Mouse (Mus musculus): ENCODE results near the gene Mpv17. TPM values are rescaled to one million over a fixed set of nuclear protein-coding genes. Genes with fewer than 3 reads are reported as not detected.

Gene Mpv17
- total RNA-seq (2021): 10 to 100 TPM; 40.2 to 41.2 TPM
- long read RNA-seq, experiment 1, transcript Mpv17-201 (8 exons, 1,724 nt): major isoform, 55 of 82 reads
- long read RNA-seq, experiment 1, transcript Mpv17-202 (7 exons, 1,653 nt): minor isoform, 13 of 82 reads
- long read RNA-seq, experiment 1, partial matches to known transcripts: 7 of 82 reads
- long read RNA-seq, experiment 1, other reads (novel, unspliced or antisense): 5 of 82 reads
- long read RNA-seq, experiment 2, transcript Mpv17-201 (8 exons, 1,724 nt): major isoform, 73 of 95 reads
- long read RNA-seq, experiment 2, transcript Mpv17-202 (7 exons, 1,653 nt): minor isoform, 13 of 95 reads
- long read RNA-seq, experiment 2, partial matches to known transcripts: 3 of 95 reads
- long read RNA-seq, experiment 2, other reads (novel, unspliced or antisense): 2 of 95 reads

DNA sequence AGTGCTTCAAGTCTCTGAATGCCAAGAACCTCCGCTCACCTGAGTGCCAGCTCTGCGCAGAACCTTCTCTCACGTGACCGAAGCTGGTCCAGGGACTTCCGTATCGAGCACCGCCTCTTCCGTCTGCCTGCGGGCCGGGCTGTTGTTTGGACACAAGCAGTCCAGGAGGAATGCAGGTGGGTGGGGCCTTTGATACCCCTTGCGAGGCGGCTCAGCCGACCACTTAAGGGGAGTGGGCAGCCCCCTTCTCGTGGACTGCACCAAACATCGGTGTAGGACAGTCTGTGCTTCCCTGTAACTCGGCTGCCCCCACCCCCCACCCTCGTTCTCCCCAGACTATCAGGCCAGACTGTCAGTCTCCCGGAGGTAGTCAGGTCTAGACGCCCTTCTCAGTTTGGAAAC is at the start of gene Mpv17:
Mpv17 (minus strand) TSS at position 100 of the 402 bp plus-strand sequence.
- peak; percentile 74 for DNase-seq

DNA sequence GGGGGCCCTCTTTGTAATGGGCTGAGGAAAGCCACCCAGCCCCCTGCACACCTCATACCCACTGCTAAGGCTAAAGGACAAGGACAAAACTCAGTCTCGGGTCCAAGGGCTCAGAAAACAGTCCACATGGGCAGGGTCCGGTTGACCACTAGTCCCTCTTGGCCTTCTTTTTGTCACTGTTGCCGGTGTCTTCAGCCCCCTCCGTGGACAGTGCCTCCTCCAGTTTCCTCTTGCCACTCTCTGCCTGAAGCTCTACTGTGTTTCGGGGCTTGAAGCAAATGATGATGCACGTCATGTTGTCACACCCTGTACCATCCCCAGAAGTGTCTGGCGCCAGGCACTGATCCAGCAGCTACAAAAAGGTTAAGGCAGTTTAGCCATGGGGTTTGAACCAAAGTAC is 48.9 kb upstream of the Mpv17 start:
- DNase-seq: peak; percentile 4

DNA sequence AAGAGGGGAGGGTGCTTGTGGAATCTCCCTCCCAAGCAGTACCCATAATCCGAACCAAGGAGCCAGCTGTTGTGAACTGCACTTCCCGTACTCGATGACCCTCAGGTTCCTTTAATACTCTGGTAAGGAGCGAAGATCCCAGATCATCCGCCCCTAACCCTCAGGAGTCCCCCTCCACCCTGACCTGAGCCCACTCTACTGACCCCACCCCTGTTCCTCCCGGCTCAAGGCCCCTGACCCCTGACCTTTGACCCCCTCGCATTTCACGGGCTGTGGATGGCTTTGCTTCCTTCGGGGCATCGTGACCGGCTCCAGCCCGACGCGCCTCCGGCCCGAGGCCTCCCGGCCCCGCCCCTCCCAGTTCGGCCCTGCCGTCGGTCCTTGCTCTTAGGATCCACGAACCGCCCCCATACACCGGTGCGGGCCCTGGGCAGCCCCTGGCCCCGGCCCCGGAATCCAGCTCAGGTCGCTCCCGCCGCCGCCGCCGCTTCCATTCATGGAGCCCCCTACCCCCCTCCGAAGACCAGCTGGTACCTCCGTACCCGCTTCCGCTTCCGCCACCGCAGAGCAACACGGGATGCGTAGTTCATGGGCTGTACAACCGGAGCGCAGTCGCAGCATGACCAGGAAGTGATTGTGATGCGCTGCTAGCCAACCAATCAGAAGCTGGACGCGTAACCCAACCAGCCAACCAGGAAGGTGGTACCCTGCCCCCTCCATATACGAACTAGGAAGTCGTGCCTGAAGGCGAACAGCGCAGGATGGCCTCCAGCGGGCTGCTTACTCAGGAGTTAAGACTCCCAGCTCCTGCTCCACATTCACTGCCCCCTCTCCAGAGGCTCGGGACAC is 47.9 kb upstream of the Mpv17 start, which contains the start of gene Zfp513:
Zfp513 (minus strand) TSS at position 562 of the 849 bp plus-strand sequence.
- DNase-seq: peak; percentile 86

DNA sequence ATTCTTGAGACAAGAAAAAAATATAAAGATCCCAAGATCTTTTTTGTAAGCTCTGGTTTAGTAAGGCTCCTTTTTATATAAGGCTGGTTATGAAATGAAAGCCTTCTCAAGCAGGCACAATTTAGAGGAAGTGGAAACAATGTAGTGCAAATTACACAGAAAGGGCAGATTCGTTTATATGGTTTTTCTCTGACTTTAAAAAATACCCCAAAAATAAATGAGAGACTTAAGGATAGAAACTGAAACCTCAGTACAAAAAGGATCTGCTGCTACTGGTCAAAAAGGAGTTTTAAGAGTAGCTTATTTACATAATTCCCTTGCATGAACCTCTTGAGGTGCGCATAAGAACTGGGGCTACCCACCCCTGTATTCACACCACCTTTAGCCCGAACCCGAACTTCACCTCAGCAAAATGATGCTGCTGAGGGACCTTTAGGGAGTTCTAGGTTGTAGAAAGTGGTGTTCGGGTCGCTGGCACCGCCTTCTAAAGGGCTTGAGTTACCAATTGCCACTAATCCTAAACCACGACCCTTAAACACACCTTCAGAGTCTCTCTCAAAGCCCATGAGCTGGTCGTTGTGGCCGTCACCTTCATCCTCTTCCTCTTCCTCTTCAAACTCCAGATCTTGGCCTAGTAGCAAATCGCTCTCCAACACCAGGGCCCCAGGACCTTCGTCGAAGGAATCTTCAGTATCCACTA is 47.1 kb upstream of the Mpv17 start:
- no peak for DNase-seq

DNA sequence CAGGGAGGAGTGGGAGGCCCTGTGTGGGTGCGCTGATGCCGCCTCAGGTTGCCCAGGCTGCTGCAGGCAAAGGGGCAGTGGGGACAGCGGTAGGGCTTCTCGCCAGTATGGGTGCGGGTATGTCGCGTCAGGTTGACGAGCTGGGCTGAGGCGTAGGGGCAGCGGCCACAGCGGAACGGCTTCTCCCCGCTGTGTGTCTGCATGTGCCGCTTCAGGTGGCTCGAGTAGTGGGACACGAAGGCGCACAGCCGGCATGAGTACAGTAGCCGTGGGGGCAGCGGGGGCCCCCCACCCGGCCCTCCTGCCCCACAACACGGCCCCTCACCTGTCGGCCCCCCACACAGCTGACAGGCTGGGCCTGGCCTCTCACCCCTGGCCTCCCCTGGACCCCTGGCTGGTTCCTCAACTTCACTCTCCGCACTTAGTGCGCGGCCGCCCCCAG is 46.3 kb upstream of the Mpv17 start:
- peak; percentile 40 for DNase-seq

DNA sequence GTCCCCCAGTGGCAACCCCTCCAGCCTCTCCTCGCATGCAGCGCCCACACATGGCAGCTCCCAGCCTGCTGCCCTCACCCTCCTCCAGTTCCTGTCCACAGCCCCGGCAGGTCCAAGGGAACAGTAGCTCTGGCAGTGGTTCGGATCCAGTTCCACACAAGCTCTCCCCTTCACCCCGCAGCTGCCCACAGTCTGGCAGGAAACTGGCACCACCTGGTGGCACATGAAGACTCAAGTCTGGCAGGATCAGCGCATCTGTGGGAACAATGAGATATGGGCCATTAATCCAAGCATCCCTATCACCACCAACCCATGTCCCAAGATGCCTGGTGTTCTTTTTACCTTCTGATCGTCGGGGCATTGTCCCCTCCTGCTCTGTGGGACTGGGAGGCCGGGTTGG is 45.8 kb upstream of the Mpv17 start:
- DNase-seq: no peak

DNA sequence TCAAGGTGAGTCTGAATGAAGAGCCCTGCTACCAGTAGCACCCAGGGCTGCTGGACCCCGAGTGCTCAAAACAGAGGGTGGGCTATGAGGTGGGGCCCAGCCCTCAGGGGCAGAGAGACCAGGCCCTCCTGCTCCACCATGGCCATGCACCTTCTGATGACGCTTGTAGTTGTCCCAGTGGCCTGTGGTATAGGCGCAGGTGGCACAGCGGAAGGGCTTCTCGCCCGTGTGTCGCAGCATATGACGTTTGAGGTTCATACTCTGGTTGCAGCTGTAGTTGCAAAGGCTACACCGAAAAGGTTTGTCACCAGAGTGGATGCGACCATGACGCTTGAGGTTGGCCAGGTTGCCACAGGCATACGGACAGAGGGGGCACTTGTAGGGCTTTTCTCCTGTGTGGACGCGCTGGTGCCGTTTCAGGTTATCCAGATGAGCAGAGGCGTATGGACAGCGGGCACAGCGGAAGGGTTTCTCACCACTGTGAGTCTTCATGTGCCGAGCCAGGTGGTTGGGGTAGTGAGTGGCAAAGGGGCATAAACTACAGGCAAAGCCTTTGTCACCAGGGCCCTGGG is 45.4 kb upstream of the Mpv17 start:
- peak; percentile 11 for DNase-seq

DNA sequence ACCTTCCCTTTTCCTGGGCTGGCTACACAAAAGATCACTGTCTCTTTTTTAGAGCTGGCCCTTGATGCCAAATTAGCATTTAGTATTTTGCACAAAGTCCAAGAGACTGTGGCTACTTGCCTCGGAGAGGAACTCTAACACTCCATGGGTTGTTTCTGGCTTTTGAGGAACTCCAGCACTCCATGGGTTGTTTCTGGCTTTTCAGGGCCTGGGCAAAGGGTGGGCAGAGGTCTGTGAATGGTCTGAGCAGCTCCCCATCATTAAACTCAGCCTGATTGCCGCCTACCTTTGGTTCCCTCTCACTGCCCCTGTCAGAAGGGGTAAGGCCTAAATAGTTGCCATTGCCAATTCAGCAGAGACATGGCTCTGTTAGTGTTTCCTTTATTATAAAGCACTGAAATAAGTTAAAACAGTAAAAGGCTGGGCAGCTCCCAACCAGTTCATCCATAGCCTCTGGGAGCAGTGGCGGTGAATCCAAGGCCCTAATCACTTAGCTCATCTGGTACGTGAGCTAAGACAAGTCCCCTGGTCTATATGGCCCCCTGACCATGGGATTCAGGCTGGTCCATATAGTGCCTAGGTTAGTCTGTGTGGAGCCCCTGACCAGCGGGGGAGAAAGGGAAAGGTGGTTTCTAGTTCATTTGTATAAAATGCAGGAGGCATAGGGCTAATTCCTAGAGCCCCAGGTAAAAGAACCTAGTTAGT is 44.7 kb upstream of the Mpv17 start:
- no peak for DNase-seq

DNA sequence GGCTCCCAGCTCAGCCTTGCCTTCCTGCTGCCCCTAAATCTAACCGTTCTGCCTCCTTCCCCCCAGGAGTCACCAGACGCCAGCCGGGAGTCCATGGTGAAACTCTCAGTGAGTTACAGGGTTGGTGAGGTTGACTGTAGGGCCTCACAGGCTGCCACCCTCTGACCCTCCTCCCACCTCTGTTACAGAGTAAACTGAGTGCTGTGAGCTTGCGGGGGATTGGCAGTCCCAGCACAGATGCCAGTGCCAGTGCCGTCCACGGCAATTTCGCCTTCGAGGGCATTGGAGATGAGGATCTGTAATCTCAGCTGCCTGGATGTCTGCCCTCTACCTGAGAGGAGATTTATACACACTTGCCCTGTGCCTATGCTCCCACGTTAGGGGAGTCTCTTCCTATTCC is 44.1 kb upstream of the Mpv17 start:
- peak; percentile 3 for DNase-seq

DNA sequence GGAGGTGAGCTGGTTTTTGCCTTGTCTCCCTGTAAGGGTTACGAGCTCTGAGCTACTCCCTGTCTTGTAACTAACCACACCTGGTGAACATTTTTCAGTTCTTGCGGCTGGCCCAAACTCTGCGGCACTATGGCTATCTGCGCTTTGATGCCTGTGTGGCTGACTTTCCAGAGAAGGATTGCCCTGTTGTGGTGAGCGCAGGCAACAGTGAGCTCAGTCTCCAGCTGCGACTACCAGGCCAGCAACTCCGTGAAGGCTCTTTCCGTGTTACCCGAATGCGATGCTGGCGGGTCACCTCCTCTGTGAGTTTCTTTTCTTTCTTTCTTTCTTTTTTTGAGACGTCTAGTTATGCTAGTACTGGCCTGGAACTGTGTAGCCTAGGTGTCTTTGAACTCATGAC is 43.0 kb upstream of the Mpv17 start:
- DNase-seq: peak; percentile 2

DNA sequence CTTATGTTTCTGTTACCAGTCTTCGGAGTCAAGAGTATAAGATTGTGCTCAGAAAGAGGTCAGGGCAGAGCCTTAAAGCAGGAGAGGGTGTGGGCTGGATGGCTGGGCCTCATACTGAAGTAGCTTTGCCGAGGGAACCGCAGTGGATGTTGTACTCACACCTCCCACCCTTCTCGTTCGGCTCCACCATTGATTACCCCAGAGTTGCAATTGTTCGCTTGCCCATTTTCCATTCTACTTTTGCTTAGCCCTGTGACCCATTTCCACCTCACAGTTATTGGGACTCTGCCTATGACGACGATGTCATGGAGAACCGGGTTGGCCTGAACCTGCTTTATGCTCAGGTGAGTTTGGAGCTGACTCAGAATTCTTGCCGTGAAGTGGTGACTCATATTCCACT is 42.2 kb upstream of the Mpv17 start:
- DNase-seq: no peak

DNA sequence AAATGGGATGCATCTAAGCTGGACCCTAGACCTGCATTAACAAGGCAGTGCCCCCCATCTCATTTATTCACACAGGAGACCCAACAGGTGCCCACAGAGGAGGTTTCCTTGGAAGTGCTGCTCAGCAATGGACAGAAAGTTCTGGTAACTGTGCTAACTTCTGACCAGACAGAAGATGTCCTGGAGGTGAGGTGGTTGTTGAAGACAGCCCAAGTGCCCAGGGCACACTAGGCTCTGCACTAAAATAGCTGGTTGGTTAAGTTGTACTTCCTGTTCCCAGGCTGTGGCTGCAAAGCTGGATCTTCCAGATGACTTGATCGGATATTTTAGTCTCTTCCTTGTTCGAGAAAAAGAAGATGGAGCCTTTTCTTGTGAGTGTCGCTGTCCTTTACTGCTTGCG is 41.6 kb upstream of the Mpv17 start:
- DNase-seq: no peak

DNA sequence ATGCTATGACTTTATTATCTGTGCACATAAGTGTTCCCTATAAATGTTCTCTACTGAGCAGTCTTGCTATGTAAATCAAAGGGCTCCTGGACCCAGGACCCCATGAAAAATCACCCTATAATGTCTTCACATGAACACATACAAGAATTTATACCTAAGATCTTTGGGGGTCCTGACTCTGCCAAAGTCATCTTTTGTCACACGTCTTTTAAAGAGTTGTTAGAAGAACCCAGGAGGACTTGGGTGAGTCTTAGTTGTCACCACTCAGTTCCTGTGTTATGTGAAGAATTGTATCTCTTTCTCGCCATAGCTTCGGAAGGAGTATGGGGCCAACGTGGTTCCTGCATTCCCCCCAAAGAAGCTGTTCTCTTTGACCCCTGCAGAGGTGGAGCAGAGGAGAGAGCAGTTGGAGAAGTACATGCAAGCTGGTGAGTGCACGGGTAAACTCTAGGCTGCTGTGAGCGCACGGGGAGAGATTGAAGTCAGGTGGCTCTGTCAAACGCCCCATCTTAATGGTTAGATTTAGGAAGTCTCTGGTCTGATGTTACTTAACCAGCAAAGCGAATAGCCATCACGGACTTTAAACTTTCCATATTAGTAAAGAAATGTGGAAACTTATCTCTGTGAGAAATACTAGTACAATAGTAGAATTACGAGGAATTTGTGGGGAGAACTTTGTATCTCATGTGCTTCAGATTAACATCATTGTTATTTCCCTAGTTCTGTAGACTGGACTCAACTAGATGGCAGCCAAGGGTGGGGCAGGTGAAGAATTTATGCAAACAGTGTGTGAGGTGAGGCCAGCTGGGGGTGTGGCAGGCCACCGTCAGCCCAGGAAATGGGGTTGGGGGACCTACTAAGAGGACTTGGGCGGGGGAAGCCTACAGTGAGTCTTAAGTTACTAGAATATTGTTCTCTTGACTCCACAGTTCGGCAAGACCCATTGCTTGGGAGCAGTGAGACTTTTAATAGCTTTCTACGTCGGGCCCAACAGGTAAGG is 40.7 kb upstream of the Mpv17 start:
- peak; percentile 3 for DNase-seq

DNA sequence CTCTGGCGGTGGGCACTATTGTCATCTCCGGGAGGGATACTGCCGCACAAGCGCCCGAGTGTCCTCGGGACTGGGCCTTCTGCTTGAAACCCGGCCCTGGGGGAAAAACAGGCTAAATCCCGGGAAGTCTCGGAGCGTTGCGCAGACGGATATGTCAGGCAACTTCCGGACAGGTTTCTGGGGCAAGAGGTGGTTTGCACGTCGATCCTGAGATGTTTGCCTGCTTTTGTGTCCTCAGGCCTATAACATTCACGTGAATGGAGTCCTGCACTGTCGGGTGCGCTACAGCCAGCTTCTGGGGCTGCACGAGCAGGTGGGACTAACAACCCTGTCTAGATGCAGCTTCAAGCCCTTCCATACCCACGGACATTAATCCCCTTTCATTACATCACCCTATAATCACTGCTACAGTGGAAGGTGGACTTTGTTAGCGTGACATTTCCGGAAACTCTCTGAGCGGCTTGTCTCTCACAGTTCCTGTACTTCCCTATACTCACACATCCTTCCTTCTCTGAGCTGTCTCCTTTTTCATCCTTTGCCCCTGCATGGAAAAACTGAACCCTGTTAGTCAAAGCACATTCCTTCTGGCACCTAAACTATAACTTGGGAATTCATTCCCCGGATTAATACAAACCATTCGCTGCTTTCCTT is 39.7 kb upstream of the Mpv17 start:
- DNase-seq: no peak

DNA sequence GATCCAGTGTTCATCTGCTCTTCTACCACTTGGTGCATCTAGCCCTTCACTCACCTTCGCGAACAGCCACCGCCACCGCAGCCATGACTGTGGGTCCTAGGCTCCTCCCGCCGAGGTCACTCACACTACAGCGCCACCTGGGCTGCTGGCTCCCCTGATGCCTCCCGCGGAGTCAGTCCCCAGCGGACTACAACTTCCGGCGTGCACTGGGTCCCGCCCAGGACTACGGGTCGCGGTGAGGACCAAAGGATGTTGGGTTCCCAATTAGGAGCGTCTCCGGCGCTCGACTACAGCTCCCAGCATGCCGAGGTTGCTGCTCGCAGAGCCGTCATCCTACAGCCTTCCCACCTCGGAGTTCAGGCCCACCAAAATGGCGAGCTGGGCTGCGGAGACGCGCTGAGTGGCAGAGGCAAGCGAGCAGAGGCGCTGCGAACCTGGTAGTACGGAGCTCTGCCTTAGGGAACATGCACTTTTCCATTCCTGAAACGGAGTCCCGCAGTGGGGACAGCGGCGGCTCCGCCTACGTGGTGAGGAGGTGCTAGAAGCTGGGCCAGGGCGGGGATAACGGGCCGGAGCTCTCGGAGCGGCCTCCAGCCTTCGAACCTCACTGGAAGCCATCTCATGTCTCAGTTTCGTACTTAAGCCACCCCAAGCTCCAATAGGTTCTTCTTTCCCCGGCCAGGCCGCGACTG is 39.0 kb upstream of the Mpv17 start, which contains the start of the genes Snx17 and Eif2b4:
Snx17 (plus strand) TSS at position 289 of the 692 bp plus-strand sequence.
Eif2b4 (minus strand) TSS at position 492 of the 692 bp plus-strand sequence.
- peak; percentile 98 for DNase-seq

DNA sequence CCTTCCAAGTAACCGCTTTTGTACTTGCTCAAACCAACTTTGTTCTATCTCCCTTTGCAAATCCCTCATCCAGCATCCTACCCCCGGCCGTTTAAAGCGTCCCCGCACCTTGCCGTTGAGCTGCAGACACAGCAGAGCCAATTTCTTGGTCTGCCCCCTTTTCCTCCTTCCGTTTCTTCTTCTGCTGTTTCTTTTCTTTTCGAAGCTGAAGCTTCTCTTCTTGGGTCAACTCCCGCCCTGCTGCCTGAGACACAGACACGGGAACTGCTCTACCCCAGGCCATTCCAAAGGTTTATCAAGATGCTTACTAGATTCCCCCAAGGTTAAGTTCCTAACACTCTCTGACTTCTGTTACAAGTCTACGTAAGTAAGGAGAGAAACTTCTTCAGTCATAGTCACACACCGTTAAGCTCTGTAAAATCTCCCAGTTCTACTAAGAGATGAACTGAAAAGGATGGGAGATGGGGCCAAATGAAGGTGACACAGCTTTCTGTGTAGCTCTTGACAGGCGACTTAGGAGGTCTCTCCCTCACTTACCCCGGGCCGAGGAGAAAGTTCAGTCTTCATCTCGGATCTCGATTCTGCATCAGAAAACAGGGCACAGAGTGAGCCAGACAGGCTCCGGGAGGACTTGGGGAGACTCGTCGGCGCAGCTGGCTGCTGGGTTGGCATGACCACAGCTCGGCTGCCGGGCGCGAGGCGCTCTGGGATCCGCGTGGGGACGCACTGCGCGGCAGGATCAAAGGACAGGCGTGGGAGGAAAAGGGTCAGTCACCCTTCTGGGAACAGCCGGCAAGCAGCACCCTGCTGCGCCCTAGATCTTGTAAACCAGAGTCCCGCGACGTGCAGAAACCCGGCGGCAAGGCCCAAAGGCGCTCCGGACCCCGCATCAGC is 38.2 kb upstream of the Mpv17 start:
- peak; percentile 75 for DNase-seq

DNA sequence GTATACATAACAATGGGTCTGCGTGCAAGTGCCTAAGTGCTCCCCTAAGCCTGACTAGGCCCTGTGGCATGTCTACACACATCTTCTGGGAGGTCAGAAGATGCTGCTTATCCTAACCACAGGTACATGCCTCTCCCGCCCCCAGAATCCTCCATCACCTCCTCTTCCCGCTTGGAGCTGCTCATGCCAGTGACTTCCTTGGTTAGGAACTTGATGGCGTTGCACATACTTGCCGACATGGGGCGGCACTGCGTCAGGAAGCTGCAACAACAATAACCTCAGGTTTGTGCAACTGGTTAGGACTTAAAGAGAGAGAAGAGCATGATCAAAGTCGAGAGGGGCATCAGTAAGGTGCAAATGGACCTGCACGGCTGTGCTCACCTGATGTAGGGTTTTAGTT is 36.1 kb upstream of the Mpv17 start:
- no peak for DNase-seq

All from gastrocnemius, postnatal 10 days (tissue).